Mouse (Mus musculus) intestine, postnatal 0 days (tissue): ENCODE results near the gene Ccdc62. TPM values are rescaled to one million over a fixed set of nuclear protein-coding genes. Genes with fewer than 3 reads are reported as not detected.

Source experiments
- ATAC-seq: fragments of 200-750 bp; cut with Nextera tagmentation; 2 replicates; pipeline ENCODE4 v1.8.0; 2017; ENCODE audit warnings: mild to moderate bottlenecking, moderate TSS enrichment, moderate library complexity
- H3K27ac ChIP-seq: fragments of 300-500 bp; sonication (generic); 2 replicates; pipeline ENCODE4 v1.5.1; 2014; ENCODE audit warnings: mild to moderate bottlenecking, low read depth, low read length, moderate library complexity
- H3K27me3 ChIP-seq: fragments of 300-500 bp; sonication (generic); replicated peaks from 2 replicates; pipeline ENCODE4 v1.6.1; 2014; ENCODE audit warnings: low read length, mixed read lengths; ENCODE audit not compliant: control insufficient read depth, insufficient read depth
- H3K36me3 ChIP-seq: fragments of 300-500 bp; sonication (generic); 2 replicates; pipeline ENCODE4 v1.6.1; 2014; ENCODE audit warnings: mild to moderate bottlenecking, moderate library complexity; ENCODE audit not compliant: control insufficient read depth, insufficient read depth
- H3K4me1 ChIP-seq: fragments of 300-500 bp; sonication (generic); replicated peaks from 2 replicates; pipeline ENCODE4 v1.6.1; 2014; ENCODE audit warnings: antibody characterized with exemption, low read length, mixed read lengths; ENCODE audit not compliant: control insufficient read depth, insufficient read depth
- H3K4me2 ChIP-seq: fragments of 300-500 bp; sonication (generic); replicated peaks from 2 replicates; pipeline ENCODE4 v1.6.1; 2014; ENCODE audit warnings: low read depth, mild to moderate bottlenecking, moderate library complexity
- H3K4me3 ChIP-seq: fragments of 300-500 bp; sonication (generic); 2 replicates; pipeline ENCODE4 v1.5.1; 2014; ENCODE audit warnings: low read depth, low read length
- H3K9ac ChIP-seq: fragments of 300-500 bp; sonication (generic); 2 replicates; pipeline ENCODE4 v1.6.1; 2014; ENCODE audit warnings: mild to moderate bottlenecking, low read depth, low read length
- H3K9me3 ChIP-seq: fragments of 300-500 bp; sonication (generic); 2 replicates; pipeline ENCODE4 v1.6.1; 2016; ENCODE audit warnings: mixed run types; ENCODE audit not compliant: control insufficient read depth
- CTCF ChIP-seq: sonication (generic); IDR thresholded peaks from 2 replicates; pipeline ENCODE4 v1.5.1; 2016; ENCODE audit warnings: low read depth, mild to moderate bottlenecking, control low read depth, antibody characterized with exemption, moderate library complexity
- WGBS: fragments of 180-500 bp; shearing (Covaris S2); extraction: QIAGEN DNeasy Blood & Tissue Kit; methylation state at CpG from one replicate; pipeline ENCODE4 v1.1.7; 2014; 5-methylcytosine and 5-hydroxymethylcytosine counted together
- polyA plus RNA-seq: library from polyadenylated mRNA; unstranded; fragments of >200 nt; fragmentation: Nextera tagmentation; extraction: Ambion mirVana; gene quantifications from 2 replicates; pipeline ENCODE4 v1.2.1, GENCODE M21; 2015

Gene Ccdc62
- 3.8 and 4.0 TPM in 2 replicates for polyA plus RNA-seq

- H3K4me1 ChIP-seq = peaks cover 3% of the 10 kb centered on the region; the same call in 1 of the 2 replicates
- H3K4me2 ChIP-seq = peak within 1 kb of the TSS; percentile 73
- under 1% methylated on average over 56 of the region's 56 CpGs for WGBS
- H3K27me3 ChIP-seq = no peaks in the 10 kb centered on the region
- H3K4me3 ChIP-seq = peak within 1 kb of the TSS; percentile 65
- ATAC-seq = peak; percentile 96
- TF ChIP-seq CTCF = no peak
- H3K27ac ChIP-seq = peak within 1 kb of the TSS; percentile 90
- H3K9ac ChIP-seq = peak within 1 kb of the TSS; percentile 86
- H3K36me3 ChIP-seq = peaks cover 27% of the 10 kb centered on the region
- H3K9me3 ChIP-seq = no peaks in the 10 kb centered on the region
Observed at GRCm38 (mm10) chr5:123930508-123930989, at the start of gene Ccdc62. TSS of gene Ccdc62 (plus strand) at chr5:123930679.

- ATAC-seq = no peak
- H3K9me3 ChIP-seq = no peaks in the 10 kb centered on the region
- H3K36me3 ChIP-seq = no peaks in the 10 kb centered on the region
- TF ChIP-seq CTCF = peak; percentile 43
- whole genome bisulfite sequencing = 83% methylated on average over 14 of the region's 14 CpGs
- H3K4me3 ChIP-seq = no peak overlapping the region
- H3K27ac ChIP-seq = no peak overlapping the region
- no peak overlapping the region for H3K9ac ChIP-seq
- H3K27me3 ChIP-seq = no peaks in the 10 kb centered on the region
- no peaks in the 10 kb centered on the region for H3K4me1 ChIP-seq
- H3K4me2 ChIP-seq = no peak overlapping the region; the same call in 1 of the 2 replicates
Observed at GRCm38 (mm10) chr5:123880778-123881177, 49.7 kb upstream of the Ccdc62 start.

- Histone ChIP-seq H3K4me1 (no peaks in the 10 kb centered on the region), H3K9ac (no peak overlapping the region), H3K27ac (no peak overlapping the region), H3K27me3 (no peaks in the 10 kb centered on the region), H3K4me2 (no peak overlapping the region), H3K36me3 (no peaks in the 10 kb centered on the region), H3K9me3 (no peaks in the 10 kb centered on the region), H3K4me3 (no peak overlapping the region)
- ATAC-seq = no peak
- WGBS = 70% methylated on average over 7 of the region's 7 CpGs
- no peak for TF ChIP-seq CTCF
Observed at GRCm38 (mm10) chr5:123883891-123884290, 46.6 kb upstream of the Ccdc62 start.

- WGBS = 66% methylated on average over 10 of the region's 10 CpGs
Observed at GRCm38 (mm10) chr5:123884332-123884731, 46.1 kb upstream of the Ccdc62 start.

GRCm38 (mm10) chr5:123886365-123886764, 44.1 kb upstream of the Ccdc62 start:
- H3K4me3 ChIP-seq = no peak overlapping the region
- H3K9me3 ChIP-seq = no peaks in the 10 kb centered on the region
- H3K4me2 ChIP-seq = no peak overlapping the region
- ATAC-seq = no peak
- 65% methylated on average over 3 of the region's 3 CpGs for WGBS
- H3K27me3 ChIP-seq = no peaks in the 10 kb centered on the region
- H3K4me1 ChIP-seq = no peaks in the 10 kb centered on the region
- TF ChIP-seq CTCF = no peak
- no peak overlapping the region for H3K27ac ChIP-seq
- H3K9ac ChIP-seq = no peak overlapping the region
- no peaks in the 10 kb centered on the region for H3K36me3 ChIP-seq

More at GRCm38 (mm10) chr5:123884332-123884731, 46.1 kb upstream of the Ccdc62 start:
- H3K9me3 ChIP-seq = no peaks in the 10 kb centered on the region
- H3K4me3 ChIP-seq = no peak overlapping the region
- H3K9ac ChIP-seq = no peak overlapping the region
- no peak overlapping the region for H3K27ac ChIP-seq
- no peak for ATAC-seq
- no peaks in the 10 kb centered on the region for H3K36me3 ChIP-seq
- no peak for TF ChIP-seq CTCF
- no peak overlapping the region for H3K4me2 ChIP-seq
- no peaks in the 10 kb centered on the region for H3K27me3 ChIP-seq
- no peaks in the 10 kb centered on the region for H3K4me1 ChIP-seq

- no peak overlapping the region for H3K9ac ChIP-seq
- H3K4me1 ChIP-seq = no peaks in the 10 kb centered on the region
- WGBS = 76% methylated on average over 2 of the region's 2 CpGs
- H3K27me3 ChIP-seq = no peaks in the 10 kb centered on the region
- no peak for ATAC-seq
- no peaks in the 10 kb centered on the region for H3K9me3 ChIP-seq
- no peaks in the 10 kb centered on the region for H3K36me3 ChIP-seq
- no peak for TF ChIP-seq CTCF
- no peak overlapping the region for H3K4me2 ChIP-seq
- no peak overlapping the region for H3K27ac ChIP-seq
- H3K4me3 ChIP-seq = no peak overlapping the region
Observed at GRCm38 (mm10) chr5:123890312-123890711, 40.2 kb upstream of the Ccdc62 start.
